Mouse (Mus musculus) stomach, embryonic 16.5 days (tissue): ENCODE measurements around the gene Adamtsl5. TPM values are rescaled to one million over a fixed set of nuclear protein-coding genes. Genes with fewer than 3 reads are reported as not detected.
A peak's percentile ranks its signal among the peaks of the same experiment; 100 is the strongest.

Source experiments
- ATAC-seq: fragments of 200-750 bp; cut with Nextera tagmentation; 2 replicates; pipeline ENCODE4 v1.8.0; 2017; ENCODE audit warnings: moderate number of reproducible peaks, moderate TSS enrichment; ENCODE audit not compliant: insufficient read depth, low FRiP score
- H3K27ac ChIP-seq: fragments of 300-500 bp; sonication (generic); 2 replicates; pipeline ENCODE4 v1.5.1; 2014; ENCODE audit warnings: low read length
- H3K27me3 ChIP-seq: fragments of 300-500 bp; sonication (generic); 2 replicates; pipeline ENCODE4 v1.6.1; 2014; ENCODE audit warnings: low read length, control low read depth, mixed read lengths; ENCODE audit not compliant: control insufficient read depth, insufficient read depth
- H3K36me3 ChIP-seq: fragments of 300-500 bp; sonication (generic); 2 replicates; pipeline ENCODE4 v1.6.1; 2014; ENCODE audit warnings: low read length; ENCODE audit not compliant: control insufficient read depth, insufficient read depth
- H3K4me1 ChIP-seq: fragments of 300-500 bp; sonication (generic); 2 replicates; pipeline ENCODE4 v1.6.1; 2014; ENCODE audit warnings: low read length, control low read depth, mixed read lengths; ENCODE audit not compliant: control insufficient read depth, insufficient read depth
- H3K4me2 ChIP-seq: fragments of 300-500 bp; sonication (generic); 2 replicates; pipeline ENCODE4 v1.6.1; 2014; ENCODE audit warnings: low read depth, low read length, mixed read lengths
- H3K4me3 ChIP-seq: fragments of 300-500 bp; sonication (generic); replicated peaks from 2 replicates; pipeline ENCODE4 v1.5.1; 2014; ENCODE audit warnings: mild to moderate bottlenecking, low read length
- H3K9ac ChIP-seq: fragments of 300-500 bp; sonication (generic); 2 replicates; pipeline ENCODE4 v1.6.1; 2014; ENCODE audit warnings: low read length
- H3K9me3 ChIP-seq: fragments of 300-500 bp; sonication (generic); replicated peaks from 2 replicates; pipeline ENCODE4 v1.6.1; 2016; ENCODE audit warnings: low read length, control low read depth; ENCODE audit not compliant: control insufficient read depth
- WGBS: fragments of 180-500 bp; shearing (Covaris S2); extraction: QIAGEN DNeasy Blood & Tissue Kit; methylation state at CpG from one replicate; pipeline ENCODE4 v1.1.7; 2014; 5-methylcytosine and 5-hydroxymethylcytosine counted together
- polyA plus RNA-seq: library from polyadenylated mRNA; unstranded; fragments of >200 nt; fragmentation: Nextera tagmentation; extraction: Ambion mirVana; gene quantifications from 2 replicates; pipeline ENCODE4 v1.2.1, GENCODE M21; 2015

The Adamtsl5 gene
- polyA plus RNA-seq, 1 experiment from 2014 or later: 22.0 TPM

DNA sequence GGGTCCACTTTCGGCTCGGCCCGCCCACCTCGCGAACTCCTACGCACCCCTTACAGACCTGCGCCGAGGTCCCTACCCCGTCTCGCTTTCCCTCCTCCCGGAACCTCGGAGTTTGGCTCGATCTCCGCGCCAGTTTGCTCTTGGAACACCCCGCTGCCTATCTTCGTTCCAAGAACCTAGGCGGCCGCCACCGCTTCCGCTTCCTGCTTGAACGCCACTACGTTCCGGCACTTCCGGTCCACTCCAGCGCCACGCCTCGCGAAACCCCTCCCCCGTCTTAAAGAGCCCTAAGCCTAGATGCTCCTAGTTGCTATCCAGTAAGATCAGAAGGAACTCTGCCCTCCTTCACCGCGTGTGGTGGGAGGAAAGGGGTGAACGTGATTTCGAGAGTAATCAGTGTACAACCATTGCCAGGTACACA is 27.9 kb downstream of the Adamtsl5 start, which contains the start of gene 2310011J03Rik:
Gene 2310011J03Rik (minus strand): TSS at position 198 of the 421 bp plus-strand sequence.
- under 1% methylated on average over 34 of the region's 34 CpGs for WGBS
- Histone ChIP-seq H3K4me2 (peak within 1 kb of the TSS; percentile 57), H3K27ac (peak within 1 kb of the TSS; percentile 72; the same call in 1 of the 2 replicates), H3K9ac (peak within 1 kb of the TSS; percentile 74), H3K27me3 (peaks cover 12% of the 10 kb centered on the region), H3K4me3 (peak within 1 kb of the TSS; percentile 56), H3K4me1 (peaks cover 13% of the 10 kb centered on the region; the same call in 1 of the 2 replicates), H3K9me3 (no peaks in the 10 kb centered on the region), H3K36me3 (peaks cover 5% of the 10 kb centered on the region; the same call in 1 of the 2 replicates)
- peak; percentile 51; the same call in 1 of the 2 replicates for ATAC-seq

DNA sequence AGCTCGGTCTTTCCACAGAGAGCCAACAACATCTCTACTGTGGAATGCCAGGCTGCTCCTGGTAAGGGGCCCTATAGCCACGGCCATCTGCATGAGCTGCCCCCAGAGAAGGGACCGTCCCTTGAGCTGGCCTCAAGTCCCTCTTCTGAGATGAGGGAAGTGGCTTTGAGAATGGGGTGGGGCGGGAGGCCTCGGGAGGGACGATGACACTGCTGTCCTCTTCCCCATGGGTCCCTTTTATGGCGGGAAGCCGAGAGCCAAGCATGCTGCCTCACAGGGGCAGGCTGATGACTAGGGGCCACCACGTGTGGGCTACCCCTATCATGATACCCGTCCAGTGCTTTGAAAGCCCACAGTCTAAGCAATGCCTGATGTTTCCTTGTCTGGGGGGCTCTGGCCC is 31.2 kb downstream of the Adamtsl5 start:
- peaks cover 5% of the 10 kb centered on the region; the same call in 1 of the 2 replicates for H3K36me3 ChIP-seq
- H3K27me3 ChIP-seq: peaks cover 43% of the 10 kb centered on the region
- no peak overlapping the region for H3K4me2 ChIP-seq
- no peak for ATAC-seq
- peaks cover 22% of the 10 kb centered on the region for H3K4me1 ChIP-seq
- no peak overlapping the region for H3K4me3 ChIP-seq
- no peak overlapping the region for H3K27ac ChIP-seq
- WGBS: 58% methylated on average over 10 of the region's 10 CpGs
- H3K9me3 ChIP-seq: no peaks in the 10 kb centered on the region
- no peak overlapping the region for H3K9ac ChIP-seq

DNA sequence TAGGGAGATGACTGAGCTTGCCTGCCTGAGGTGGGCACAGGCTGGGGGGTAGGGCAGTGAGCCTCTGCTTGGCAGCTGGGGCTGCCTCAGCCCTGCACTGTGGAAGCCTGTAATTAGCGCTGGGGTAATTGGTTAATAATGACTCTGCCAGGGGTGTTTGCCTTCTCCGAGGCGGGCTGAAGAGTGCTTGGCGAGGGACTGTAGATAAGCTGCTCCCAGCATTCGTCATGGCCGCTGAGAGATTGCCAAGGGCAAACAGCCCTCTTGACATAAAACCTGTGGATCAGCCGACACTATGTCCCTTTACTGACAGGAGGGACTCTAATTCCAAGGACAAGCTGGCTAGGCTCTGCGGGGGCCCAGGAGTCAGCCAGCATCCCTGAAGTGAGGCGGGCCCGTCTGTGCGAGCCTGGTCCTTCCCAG is 31.8 kb downstream of the Adamtsl5 start:
- 23% methylated on average over 11 of the region's 11 CpGs for WGBS
- ATAC-seq: no peak
- peaks cover 5% of the 10 kb centered on the region; the same call in 1 of the 2 replicates for H3K36me3 ChIP-seq
- H3K4me3 ChIP-seq: no peak overlapping the region
- peaks cover 22% of the 10 kb centered on the region for H3K4me1 ChIP-seq
- no peak overlapping the region for H3K9ac ChIP-seq
- no peak overlapping the region for H3K27ac ChIP-seq
- H3K9me3 ChIP-seq: no peaks in the 10 kb centered on the region
- H3K4me2 ChIP-seq: no peak overlapping the region
- peaks cover 49% of the 10 kb centered on the region for H3K27me3 ChIP-seq

DNA sequence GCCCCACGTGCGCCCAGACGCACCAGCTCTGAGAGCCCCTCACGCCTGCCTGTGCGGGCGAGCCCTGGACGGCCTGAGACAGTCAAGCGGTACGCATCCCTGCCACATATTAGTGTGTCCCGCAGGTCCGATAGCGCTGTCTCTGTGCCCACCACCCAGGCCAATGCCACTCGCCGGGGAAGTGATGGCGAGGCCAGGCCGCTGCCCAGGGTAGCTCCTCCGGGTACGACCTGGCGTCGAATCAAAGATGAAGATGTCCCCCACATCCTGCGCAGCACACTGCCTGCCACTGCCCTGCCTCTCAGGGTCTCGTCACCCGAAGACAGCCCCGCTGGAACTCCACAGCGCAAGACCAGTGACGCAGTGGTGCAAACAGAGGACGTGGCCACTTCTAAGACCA is 32.9 kb downstream of the Adamtsl5 start:
- ATAC-seq: no peak
- Histone ChIP-seq H3K4me2 (no peak overlapping the region), H3K27ac (no peak overlapping the region), H3K9ac (0 out of 2 replicates have a peak overlapping the region, but pooled peaks have one; percentile 1), H3K36me3 (peaks cover 5% of the 10 kb centered on the region; the same call in 1 of the 2 replicates), H3K4me3 (no peak overlapping the region), H3K9me3 (no peaks in the 10 kb centered on the region), H3K4me1 (peaks cover 18% of the 10 kb centered on the region), H3K27me3 (peaks cover 53% of the 10 kb centered on the region)
- WGBS: 47% methylated on average over 27 of the region's 27 CpGs

DNA sequence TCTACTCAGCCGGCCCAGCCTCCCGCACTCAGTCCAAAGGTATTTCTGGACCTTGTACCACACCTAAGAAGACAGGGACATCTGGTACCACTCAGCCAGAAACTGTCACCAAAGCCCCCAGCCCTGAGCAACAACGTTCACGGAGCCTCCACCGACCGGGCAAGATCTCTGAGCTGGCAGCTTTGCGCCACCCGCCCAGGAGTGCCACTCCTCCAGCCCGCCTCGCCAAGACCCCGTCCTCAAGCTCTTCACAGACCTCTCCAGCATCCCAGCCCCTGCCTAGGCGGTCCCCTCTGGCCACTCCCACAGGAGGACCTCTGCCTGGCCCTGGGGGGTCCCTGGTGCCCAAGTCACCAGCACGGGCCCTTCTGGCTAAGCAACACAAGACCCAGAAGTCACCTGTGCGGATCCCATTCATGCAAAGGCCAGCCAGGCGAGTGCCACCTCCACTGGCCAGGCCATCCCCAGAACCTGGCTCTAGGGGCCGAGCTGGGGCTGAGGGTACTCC is 33.7 kb downstream of the Adamtsl5 start:
- H3K9ac ChIP-seq: no peak overlapping the region
- H3K4me3 ChIP-seq: no peak overlapping the region
- H3K27me3 ChIP-seq: peaks cover 53% of the 10 kb centered on the region
- WGBS: 47% methylated on average over 16 of the region's 16 CpGs
- peaks cover 16% of the 10 kb centered on the region for H3K4me1 ChIP-seq
- peaks cover 5% of the 10 kb centered on the region; the same call in 1 of the 2 replicates for H3K36me3 ChIP-seq
- ATAC-seq: no peak
- no peak overlapping the region for H3K27ac ChIP-seq
- H3K4me2 ChIP-seq: no peak overlapping the region
- no peaks in the 10 kb centered on the region for H3K9me3 ChIP-seq

DNA sequence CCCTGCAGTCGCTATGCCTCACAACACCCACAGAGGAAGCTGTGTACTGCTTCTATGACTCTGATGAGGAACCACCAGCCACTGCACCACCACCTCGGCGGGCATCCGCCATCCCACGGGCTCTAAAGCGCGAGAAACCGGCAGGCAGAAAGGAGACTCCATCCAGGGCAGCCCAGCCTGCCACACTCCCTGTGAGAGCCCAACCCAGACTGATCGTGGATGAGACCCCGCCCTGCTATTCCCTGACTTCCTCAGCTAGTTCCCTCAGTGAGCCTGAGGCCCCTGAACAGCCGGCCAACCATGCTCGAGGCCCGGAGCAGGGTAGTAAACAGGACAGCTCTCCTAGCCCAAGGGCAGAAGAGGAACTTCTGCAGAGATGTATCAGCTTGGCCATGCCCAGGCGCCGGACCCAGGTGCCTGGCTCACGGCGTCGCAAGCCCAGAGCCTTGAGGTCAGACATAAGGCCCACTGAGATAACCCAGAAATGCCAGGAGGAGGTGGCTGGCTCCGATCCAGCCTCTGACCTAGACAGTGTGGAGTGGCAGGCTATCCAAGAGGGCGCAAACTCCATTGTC is 34.5 kb downstream of the Adamtsl5 start:
- peaks cover 56% of the 10 kb centered on the region for H3K27me3 ChIP-seq
- H3K9ac ChIP-seq: peak overlapping the region; percentile 60
- 0 out of 2 replicates have a peak overlapping the region, but pooled peaks have one; percentile 5 for H3K4me3 ChIP-seq
- H3K36me3 ChIP-seq: peaks cover 5% of the 10 kb centered on the region; the same call in 1 of the 2 replicates
- peak overlapping the region; percentile 17; the same call in 1 of the 2 replicates for H3K4me2 ChIP-seq
- H3K9me3 ChIP-seq: no peaks in the 10 kb centered on the region
- peak; percentile 49; the same call in 1 of the 2 replicates for ATAC-seq
- H3K27ac ChIP-seq: peak overlapping the region; percentile 57
- peaks cover 13% of the 10 kb centered on the region for H3K4me1 ChIP-seq
- 40% methylated on average over 20 of the region's 20 CpGs for WGBS

DNA sequence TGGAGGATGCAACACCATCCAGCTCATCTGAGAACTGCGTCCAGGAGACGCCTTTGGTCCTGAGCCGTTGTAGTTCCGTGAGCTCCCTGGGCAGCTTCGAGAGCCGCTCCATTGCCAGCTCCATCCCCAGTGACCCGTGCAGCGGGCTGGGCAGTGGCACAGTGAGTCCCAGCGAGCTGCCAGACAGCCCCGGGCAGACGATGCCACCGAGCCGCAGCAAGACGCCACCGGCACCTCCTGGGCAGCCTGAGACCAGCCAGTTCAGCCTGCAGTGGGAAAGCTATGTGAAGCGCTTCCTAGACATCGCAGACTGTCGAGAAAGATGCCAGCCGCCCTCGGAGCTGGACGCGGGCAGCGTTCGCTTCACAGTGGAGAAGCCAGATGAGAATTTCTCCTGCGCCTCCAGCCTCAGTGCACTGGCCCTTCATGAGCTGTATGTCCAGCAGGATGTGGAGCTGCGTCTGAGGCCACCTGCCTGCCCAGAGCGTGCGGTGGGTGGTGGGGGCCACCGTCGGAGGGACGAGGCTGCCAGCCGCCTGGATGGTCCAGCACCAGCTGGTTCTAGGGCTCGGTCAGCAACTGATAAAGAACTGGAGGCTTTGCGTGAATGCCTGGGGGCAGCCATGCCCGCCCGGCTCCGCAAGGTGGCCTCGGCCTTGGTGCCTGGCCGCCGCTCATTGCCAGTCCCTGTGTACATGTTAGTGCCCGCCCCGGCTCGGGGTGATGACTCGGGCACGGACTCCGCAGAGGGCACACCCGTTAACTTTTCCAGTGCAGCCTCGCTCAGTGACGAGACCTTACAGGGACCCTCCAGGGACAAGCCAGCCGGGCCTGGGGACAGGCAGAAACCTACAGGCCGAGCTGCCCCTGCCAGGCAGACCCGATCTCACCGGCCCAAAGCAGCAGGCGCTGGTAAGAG is 35.4 kb downstream of the Adamtsl5 start:
- Histone ChIP-seq H3K27me3 (peaks cover 56% of the 10 kb centered on the region), H3K9ac (0 out of 2 replicates have a peak overlapping the region, but pooled peaks have one; percentile 60), H3K36me3 (peaks cover 4% of the 10 kb centered on the region; the same call in 1 of the 2 replicates), H3K4me2 (no peak overlapping the region), H3K4me1 (peaks cover 13% of the 10 kb centered on the region), H3K9me3 (no peaks in the 10 kb centered on the region), H3K27ac (no peak overlapping the region), H3K4me3 (no peak overlapping the region)
- WGBS: 60% methylated on average over 54 of the region's 54 CpGs
- ATAC-seq: no peak

DNA sequence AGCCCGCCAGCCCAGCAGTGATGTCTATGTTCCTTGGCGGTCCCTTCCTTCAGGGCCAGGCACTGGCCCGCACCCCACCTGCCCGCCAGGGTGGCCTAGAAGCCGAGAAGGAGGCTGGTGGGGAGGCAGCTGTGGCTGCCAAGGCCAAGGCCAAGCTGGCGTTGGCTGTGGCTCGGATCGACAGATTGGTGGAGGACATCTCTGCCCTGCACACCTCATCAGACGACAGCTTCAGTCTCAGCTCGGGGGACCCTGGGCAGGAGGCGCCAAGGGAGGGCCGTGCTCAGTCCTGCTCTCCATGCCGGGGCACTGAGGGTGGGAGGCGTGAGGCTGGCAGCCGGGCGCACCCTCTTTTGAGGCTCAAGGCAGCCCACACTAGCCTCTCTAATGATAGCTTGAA is 36.7 kb downstream of the Adamtsl5 start:
- Histone ChIP-seq H3K27ac (no peak overlapping the region), H3K4me2 (no peak overlapping the region), H3K9me3 (no peaks in the 10 kb centered on the region), H3K36me3 (no peaks in the 10 kb centered on the region), H3K4me1 (peaks cover 13% of the 10 kb centered on the region), H3K9ac (no peak overlapping the region), H3K4me3 (no peak overlapping the region), H3K27me3 (peaks cover 50% of the 10 kb centered on the region)
- no peak for ATAC-seq
- 76% methylated on average over 16 of the region's 16 CpGs for WGBS
